Mouse (Mus musculus) lung, postnatal 10 days (tissue): ENCODE measurements around the gene A830031A19Rik.

Experiments
- DNase-seq: peaks from one replicate; pipeline ENCODE4 v3.0.0; 2021

Gene A830031A19Rik

DNA sequence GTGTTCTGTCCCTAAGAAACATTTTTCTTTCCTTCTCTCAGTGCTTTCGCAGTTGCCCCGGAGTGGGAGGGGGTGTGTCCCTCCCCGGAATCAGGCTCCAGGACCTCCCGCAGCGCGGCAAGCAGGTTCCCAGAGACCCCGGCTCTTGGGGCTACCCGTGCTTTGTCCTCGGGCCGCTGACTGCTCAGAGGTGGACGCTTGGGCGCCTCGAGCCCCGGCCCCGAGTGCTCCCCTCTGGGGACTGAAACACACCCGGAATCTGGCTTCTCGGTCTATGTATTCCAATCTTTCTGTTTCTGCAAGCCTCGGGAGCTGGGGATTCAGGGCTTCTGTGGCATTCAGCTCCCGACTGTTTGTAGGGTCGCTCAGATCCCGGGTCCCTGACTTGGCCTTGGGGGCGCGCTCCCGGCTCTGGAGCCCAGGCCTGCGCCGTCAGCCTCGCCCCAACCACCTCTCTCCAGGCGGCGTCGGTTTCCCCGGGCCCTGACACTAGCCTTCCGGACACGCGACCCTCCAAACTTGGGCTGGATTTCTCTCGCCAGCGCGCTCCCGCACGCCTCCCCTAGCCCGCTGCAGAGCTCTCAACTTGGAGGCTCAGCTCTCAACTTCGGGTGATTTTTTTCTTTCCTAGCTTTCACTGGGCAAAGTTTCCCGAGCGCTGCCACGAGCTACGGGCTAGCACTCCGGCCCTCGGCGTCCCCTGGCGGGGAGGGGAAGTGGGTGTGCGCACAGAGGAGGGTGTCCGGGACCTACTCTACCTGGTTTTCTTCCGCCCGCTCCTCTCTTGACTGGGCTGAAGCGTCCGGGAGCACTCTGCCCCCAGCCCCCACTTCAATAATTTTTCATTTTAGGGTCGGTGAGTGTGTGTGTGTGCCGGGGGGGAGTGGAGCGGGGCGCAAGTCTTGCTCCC, 2.2 kb upstream of the A830031A19Rik start:
- DNase-seq = peak; percentile 67

DNA sequence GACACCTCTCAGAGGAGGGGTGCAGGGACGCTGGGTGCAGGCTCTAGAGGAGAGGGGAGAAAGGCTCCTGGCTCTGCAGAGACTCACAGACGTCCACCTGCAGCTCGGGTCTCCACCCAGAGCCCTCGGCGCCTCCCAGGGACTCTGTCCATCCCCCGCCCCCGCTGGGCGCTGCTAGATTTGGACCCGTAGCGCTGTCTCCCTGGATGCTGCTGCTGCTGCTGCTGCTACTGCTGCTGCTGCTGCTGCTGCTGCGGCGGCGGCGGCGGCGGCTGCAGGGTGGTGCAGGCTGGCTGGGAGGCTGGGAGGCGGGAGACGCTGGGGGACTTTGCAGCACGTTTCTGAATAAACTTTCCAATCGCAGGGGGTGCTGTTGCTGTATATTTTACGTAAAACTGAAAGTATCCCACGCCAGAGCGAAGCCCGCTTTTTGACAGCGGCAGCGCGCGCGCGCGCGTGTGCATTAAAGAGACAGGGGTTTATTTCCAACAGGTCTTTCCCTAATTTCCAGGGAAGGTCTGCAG, 1.3 kb upstream of the A830031A19Rik start:
- peak; percentile 78 for DNase-seq

GRCm38 (mm10) chr11:24075486-24076126, 752 bp upstream of the A830031A19Rik start:
- no peak for DNase-seq

GRCm38 (mm10) chr11:24074021-24074591, 748 bp downstream of the A830031A19Rik start:
- no peak for DNase-seq

GRCm38 (mm10) chr11:24065313-24065712, 9.5 kb downstream of the A830031A19Rik start:
- DNase-seq = peak; percentile 13

- DNase-seq = no peak
Measured at GRCm38 (mm10) chr11:24064221-24064620, 10.6 kb downstream of the A830031A19Rik start.

GRCm38 (mm10) chr11:24062495-24063096, 12.3 kb downstream of the A830031A19Rik start:
- no peak for DNase-seq

GRCm38 (mm10) chr11:24061819-24062218, 13.0 kb downstream of the A830031A19Rik start:
- DNase-seq = no peak

DNA sequence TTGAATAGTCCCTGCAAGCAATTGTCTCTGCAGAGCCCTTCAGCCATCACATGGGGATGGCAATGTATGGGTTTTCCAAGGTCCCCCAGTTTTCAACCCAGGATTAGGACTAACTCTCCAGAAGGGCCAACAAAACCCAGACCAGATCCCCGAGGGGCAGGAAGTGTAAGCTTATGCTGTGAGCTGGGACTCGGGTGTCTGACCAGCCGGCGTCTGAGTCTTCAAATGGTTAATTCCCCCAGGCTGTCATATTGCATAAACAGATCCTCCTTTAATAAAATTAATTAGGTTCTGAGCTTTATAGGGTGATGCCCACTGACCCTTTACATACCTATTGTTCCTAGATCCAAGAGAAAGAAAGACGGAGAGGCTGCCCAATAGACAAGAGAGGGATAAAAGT, 14.4 kb downstream of the A830031A19Rik start:
- DNase-seq = no peak

DNA sequence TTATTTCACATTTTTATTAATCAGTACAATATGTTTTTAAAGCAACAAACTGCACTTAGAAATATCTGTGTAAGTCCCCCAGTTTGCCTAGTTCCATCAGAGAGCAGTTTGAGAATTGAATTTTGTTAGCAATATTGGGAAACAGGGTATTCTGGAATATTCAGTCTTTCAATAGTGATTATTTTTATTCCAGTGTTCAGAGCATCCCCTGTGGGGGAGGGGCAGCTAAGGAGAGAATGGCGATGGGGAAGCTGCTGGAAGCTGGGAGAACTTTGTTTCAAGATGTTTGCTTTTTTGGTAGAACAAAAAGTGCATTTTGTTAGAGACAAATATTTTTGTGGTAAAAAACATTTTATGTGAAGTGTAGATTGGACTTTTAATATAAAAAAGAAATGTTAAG, 15.7 kb downstream of the A830031A19Rik start:
- DNase-seq = no peak

GRCm38 (mm10) chr11:24052882-24053281, 22.0 kb downstream of the A830031A19Rik start:
- no peak for DNase-seq

GRCm38 (mm10) chr11:24050032-24050757, 24.7 kb downstream of the A830031A19Rik start:
- DNase-seq = no peak

GRCm38 (mm10) chr11:24049226-24050031, 25.4 kb downstream of the A830031A19Rik start:
- DNase-seq = peak; percentile 80

DNA sequence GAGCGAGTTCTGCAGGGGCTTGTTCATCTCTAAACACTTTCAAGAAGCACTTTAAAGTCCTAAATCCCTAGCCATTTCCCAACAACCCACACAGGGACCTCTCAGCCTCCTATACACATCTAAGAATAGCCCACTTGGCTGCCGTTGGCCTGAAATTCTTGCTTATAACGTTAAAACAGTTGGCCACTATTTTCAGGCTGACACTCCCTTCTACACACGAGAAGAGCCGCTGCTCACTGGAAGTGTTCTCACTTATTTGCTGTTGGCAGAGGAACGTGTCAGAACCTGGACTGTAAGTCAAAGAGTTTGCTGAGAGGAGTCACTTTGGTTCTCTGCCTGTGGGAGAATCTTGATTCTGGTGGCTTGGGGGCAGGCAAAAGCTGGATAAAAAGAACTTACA, 30.8 kb downstream of the A830031A19Rik start:
- no peak for DNase-seq

GRCm38 (mm10) chr11:24020760-24021159, 54.1 kb downstream of the A830031A19Rik start:
- no peak for DNase-seq

GRCm38 (mm10) chr11:24018783-24019182, 56.1 kb downstream of the A830031A19Rik start:
- DNase-seq = no peak

DNA sequence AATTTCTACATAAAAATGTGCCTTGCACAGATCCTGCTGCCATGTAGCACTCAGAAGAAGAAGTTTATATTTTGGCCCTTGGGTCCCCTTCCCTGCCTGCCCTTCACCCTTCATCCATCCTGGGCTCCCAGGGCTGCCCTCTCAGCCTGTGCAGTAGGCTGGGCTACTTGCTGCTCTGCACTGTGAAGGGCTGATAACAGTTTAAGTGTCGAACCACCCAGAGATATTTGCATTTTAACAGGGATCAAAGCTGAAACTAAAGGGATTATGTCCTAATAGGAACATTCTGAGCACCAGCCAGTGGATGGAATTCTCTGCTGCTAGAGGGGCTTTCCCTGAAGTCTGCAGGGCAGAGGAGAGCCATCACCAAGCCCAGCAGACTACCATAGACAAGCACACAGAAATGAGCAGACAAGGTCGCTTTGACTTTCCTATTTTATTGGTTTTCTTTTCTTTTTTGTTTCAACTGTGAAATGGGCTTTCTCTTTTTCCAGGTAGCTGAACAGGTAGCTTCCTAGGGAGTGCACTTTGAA, 58.1 kb downstream of the A830031A19Rik start:
- DNase-seq = no peak

DNA sequence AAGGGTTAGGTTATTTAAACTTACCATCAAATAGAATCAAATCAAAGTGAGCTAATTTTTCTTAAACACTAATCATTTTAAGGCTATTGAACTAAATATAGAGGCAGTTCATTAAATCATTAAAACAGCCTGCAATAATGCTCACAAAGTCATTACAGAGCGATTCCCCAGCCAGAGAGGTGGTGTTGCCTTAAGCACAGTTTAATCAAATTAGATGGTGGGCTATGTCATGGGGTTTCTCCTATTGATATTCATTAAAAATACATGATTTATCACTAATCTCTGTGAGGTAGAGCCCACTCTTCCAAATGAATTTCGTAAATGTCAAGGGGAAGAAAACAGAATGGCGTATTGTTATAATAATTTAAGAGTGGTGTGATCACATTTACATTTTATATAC, 58.8 kb downstream of the A830031A19Rik start:
- DNase-seq = no peak

DNA sequence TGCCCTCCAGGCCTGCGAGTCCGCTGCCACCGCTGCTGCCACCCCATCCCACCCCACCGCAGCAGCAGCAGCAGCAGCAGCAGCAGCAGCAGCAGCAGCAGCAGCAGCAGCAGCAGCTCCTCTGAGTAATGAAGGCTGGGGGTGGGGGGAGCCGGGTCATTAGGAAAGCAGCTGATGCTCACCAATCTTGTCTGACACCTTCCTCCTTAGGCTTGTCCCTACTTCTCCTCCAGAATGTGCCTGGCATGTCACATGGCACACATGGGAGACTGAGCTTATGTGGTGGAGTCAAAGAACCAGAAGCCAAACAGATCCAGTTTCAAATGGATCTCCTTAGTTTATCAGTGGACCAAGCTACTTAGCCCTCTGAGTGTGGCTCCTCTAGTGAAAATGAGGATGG, 60.2 kb downstream of the A830031A19Rik start:
- no peak for DNase-seq

DNA sequence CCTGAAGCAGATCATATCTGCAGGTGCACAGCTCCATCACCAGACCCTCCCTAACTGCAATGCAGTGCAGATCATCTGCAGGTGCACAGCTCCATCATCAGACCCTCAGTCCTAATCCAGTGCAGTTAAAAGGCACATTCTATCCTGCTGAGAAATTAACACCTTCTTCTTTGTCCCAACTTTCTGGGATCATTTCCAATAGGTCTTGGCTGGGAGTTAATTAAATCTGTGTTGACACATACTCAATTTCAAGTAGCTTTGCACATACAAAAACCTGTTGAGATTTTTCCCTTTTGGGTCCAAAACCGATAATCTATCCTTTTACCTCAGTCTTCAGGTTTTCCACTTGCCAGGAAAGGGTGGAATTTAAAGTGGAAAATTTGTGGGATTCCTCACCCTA, 62.6 kb downstream of the A830031A19Rik start:
- DNase-seq = no peak

DNA sequence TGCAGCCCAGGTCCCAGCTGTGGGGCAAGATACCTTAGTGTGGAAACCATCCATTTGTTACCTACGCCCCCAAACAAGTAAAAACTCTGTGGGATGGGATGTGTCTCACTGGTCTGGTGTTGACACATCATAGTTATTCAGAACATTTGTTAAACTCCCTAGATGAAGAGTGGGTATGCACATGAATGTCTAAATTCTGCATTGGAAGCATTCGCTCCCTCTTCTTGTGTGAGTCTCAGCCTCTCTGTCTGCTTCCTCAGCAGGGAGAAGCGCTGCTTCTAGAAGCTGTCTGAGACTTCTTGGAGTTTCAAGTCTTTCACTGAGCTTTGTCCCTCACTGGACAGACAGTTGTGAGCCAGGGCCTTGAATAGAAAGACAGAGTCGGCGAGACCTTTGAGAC, 65.9 kb downstream of the A830031A19Rik start:
- no peak for DNase-seq
